Mouse (Mus musculus) liver, embryonic 14.5 days (tissue): ENCODE results near the gene Olfr1076.

Source experiments
- CTCF ChIP-seq: IDR thresholded peaks from 2 replicates; pipeline ENCODE4 v1.5.1; 2016; ENCODE audit warnings: antibody characterized with exemption, low read depth, control low read depth
- EP300 ChIP-seq: IDR thresholded peaks from 2 replicates; pipeline ENCODE4 v1.6.1; 2016; ENCODE audit warnings: antibody characterized with exemption, low read depth

DNA sequence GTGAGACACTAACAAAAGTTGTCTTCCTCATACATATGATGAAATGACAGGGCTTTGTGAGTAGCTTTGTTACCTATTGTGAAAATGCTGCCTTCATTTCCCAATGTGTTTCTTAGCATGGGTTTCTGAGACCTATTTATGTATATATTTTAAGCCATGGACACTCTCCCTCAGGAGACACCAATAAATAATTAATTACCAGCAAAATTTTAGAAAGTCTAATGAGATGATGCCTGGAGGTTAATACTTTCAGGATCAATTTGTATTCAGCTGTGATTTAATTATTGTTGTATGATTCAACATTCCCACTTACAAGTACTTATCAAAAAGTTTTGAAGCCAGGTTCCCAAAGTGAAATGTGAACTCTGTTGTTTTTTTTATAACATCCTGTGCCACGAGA is 34.1 kb downstream of the Olfr1076 start, which contains the start of gene Olfr1079:
- TF ChIP-seq CTCF, result no peak
- TF ChIP-seq EP300, result no peak
